Mouse (Mus musculus) MEL (cell line): Measurements from ENCODE around the gene Mturn. TPM values are rescaled to one million over a fixed set of nuclear protein-coding genes. Genes with fewer than 3 reads are reported as not detected.

Experiments
- DNase-seq: peaks from one replicate; pipeline ENCODE4 v3.0.0; 2011; ENCODE audit warnings: low read depth, low spot score
- H3K27ac ChIP-seq: 2 replicates; pipeline ENCODE4 v1.5.1; 2012; ENCODE audit warnings: low read depth, mild to moderate bottlenecking, control low read depth, low read length, moderate library complexity; ENCODE audit not compliant: control insufficient read depth
- H3K27me3 ChIP-seq, 2 experiments: fragments of 150-350 bp in 1 of 2; sonication (generic) in 1 of 2; 2 replicates each; pipeline ENCODE4 v1.6.1; 2012; ENCODE audit warnings: low read length in 2 of 2, mild to moderate bottlenecking in 2 of 2, improper control_type of control experiment in 1 of 2, moderate library complexity in 1 of 2; ENCODE audit not compliant: insufficient read depth in 2 of 2, control insufficient read depth in 1 of 2
- H3K36me3 ChIP-seq, 2 experiments: 2 replicates each; pipeline ENCODE4 v1.6.1; 2012 to 2014; ENCODE audit warnings: low read length in 2 of 2, improper control_type of control experiment in 1 of 2, inconsistent platforms in 1 of 2, mild to moderate bottlenecking in 1 of 2; ENCODE audit not compliant: insufficient read depth in 2 of 2, control insufficient read depth in 1 of 2
- H3K4me1 ChIP-seq, 2 experiments: fragments of 150-350 bp in 1 of 2; sonication (generic) in 1 of 2; 2 replicates each; pipeline ENCODE4 v1.6.1; 2012; ENCODE audit warnings: low read length in 2 of 2, improper control_type of control experiment in 1 of 2, mild to moderate bottlenecking in 1 of 2; ENCODE audit not compliant: insufficient read depth in 2 of 2, control insufficient read depth in 1 of 2
- H3K4me3 ChIP-seq, 2 experiments: fragments of 150-350 bp in 1 of 2; sonication (generic) in 1 of 2; 2 replicates each; pipeline ENCODE4 v1.5.1; 2012; ENCODE audit warnings: low read depth in 2 of 2, low read length in 2 of 2, mild to moderate bottlenecking in 2 of 2, moderate library complexity in 2 of 2, control low read depth in 1 of 2, improper control_type of control experiment in 1 of 2; ENCODE audit not compliant: control insufficient read depth in 1 of 2, insufficient read depth in 1 of 2
- H3K79me2 ChIP-seq: 2 replicates; pipeline ENCODE4 v1.6.1; 2012; ENCODE audit warnings: mild to moderate bottlenecking, low read length, moderate library complexity; ENCODE audit not compliant: control insufficient read depth, poor library complexity, insufficient read depth
- H3K9ac ChIP-seq: 2 replicates; pipeline ENCODE4 v1.6.1; 2012; ENCODE audit warnings: low read depth, mild to moderate bottlenecking, control low read depth, low read length, moderate library complexity; ENCODE audit not compliant: control insufficient read depth, poor library complexity, severe bottlenecking
- H3K9me3 ChIP-seq: fragments of 150-350 bp; sonication (generic); replicated peaks from 2 replicates; pipeline ENCODE4 v1.6.1; 2012; ENCODE audit warnings: mild to moderate bottlenecking, low read length, improper control_type of control experiment, moderate library complexity; ENCODE audit not compliant: insufficient read depth
- CTCF ChIP-seq, 3 experiments: IDR thresholded peaks in 2 of 3; conservative IDR thresholded peaks in 1 of 3; 2 replicates each; pipeline ENCODE4 v1.5.1; 2011 to 2012; ENCODE audit warnings: low read length in 3 of 3, low read depth in 2 of 3, mild to moderate bottlenecking in 2 of 3, improper control_type of control experiment in 1 of 3, inconsistent platforms in 1 of 3, mixed read lengths in 1 of 3, moderate library complexity in 1 of 3; ENCODE audit not compliant: control insufficient read depth in 1 of 3, insufficient read depth in 1 of 3, poor library complexity in 1 of 3, severe bottlenecking in 1 of 3
- E2F4 ChIP-seq: IDR thresholded peaks from 2 replicates; pipeline ENCODE4 v1.6.1; 2011; ENCODE audit warnings: low read depth, low read length, improper control_type of control experiment, borderline replicate concordance
- ELF1 ChIP-seq: IDR thresholded peaks from 2 replicates; pipeline ENCODE4 v1.6.1; 2014; ENCODE audit warnings: low read depth, mild to moderate bottlenecking, inconsistent platforms, low read length, improper control_type of control experiment, moderate library complexity
- GABPA ChIP-seq: IDR thresholded peaks from 2 replicates; pipeline ENCODE4 v1.6.1; 2012; ENCODE audit warnings: low read depth, mild to moderate bottlenecking, inconsistent platforms, low read length, improper control_type of control experiment, moderate library complexity
- GATA1 ChIP-seq: IDR thresholded peaks from 2 replicates; pipeline ENCODE4 v1.6.1; 2011; ENCODE audit warnings: low read depth, low read length, improper control_type of control experiment
- KAT2A ChIP-seq: conservative IDR thresholded peaks from 2 replicates; pipeline ENCODE4 v1.6.1; 2012; ENCODE audit warnings: low read depth, low read length, improper control_type of control experiment, inconsistent platforms
- MAFK ChIP-seq: IDR thresholded peaks from 2 replicates; pipeline ENCODE4 v1.6.1; 2011; ENCODE audit warnings: low read depth, mild to moderate bottlenecking, low read length, improper control_type of control experiment, borderline replicate concordance
- MAX ChIP-seq: IDR thresholded peaks from 2 replicates; pipeline ENCODE4 v1.6.1; 2011; ENCODE audit warnings: low read length, improper control_type of control experiment
- MYB ChIP-seq: IDR thresholded peaks from 2 replicates; pipeline ENCODE4 v1.6.1; 2011; ENCODE audit warnings: mild to moderate bottlenecking, low read depth, low read length, improper control_type of control experiment
- MYC ChIP-seq: IDR thresholded peaks from 2 replicates; pipeline ENCODE4 v1.6.1; 2011; ENCODE audit warnings: low read depth, mild to moderate bottlenecking, low read length, improper control_type of control experiment, moderate library complexity
- NELFE ChIP-seq: IDR thresholded peaks from 2 replicates; pipeline ENCODE4 v1.6.1; 2011; ENCODE audit warnings: low read depth, low read length, improper control_type of control experiment
- NRF1 ChIP-seq: IDR thresholded peaks from 2 replicates; pipeline ENCODE4 v1.6.1; 2014; ENCODE audit warnings: low read depth, mild to moderate bottlenecking, inconsistent platforms, low read length, improper control_type of control experiment, moderate library complexity; ENCODE audit not compliant: poor library complexity, insufficient read depth, severe bottlenecking
- POLR2AphosphoS2 ChIP-seq: IDR thresholded peaks from 2 replicates; pipeline ENCODE4 v1.6.1; 2011; ENCODE audit warnings: low read length, improper control_type of control experiment
- POLR2AphosphoS5 ChIP-seq: IDR thresholded peaks from 2 replicates; pipeline ENCODE4 v1.6.1; 2012; ENCODE audit warnings: low read depth, borderline replicate concordance, mild to moderate bottlenecking, inconsistent platforms, low read length, moderate library complexity, mixed read lengths
- RAD21 ChIP-seq: IDR thresholded peaks from 2 replicates; pipeline ENCODE4 v1.6.1; 2011; ENCODE audit warnings: mild to moderate bottlenecking, low read depth, low read length, improper control_type of control experiment
- RCOR1 ChIP-seq: IDR thresholded peaks from 2 replicates; pipeline ENCODE4 v1.6.1; 2012; ENCODE audit warnings: low read depth, mild to moderate bottlenecking, inconsistent platforms, low read length, improper control_type of control experiment
- SIN3A ChIP-seq: IDR thresholded peaks from 2 replicates; pipeline ENCODE4 v1.6.1; 2012; ENCODE audit warnings: low read length, improper control_type of control experiment, inconsistent platforms
- SMC3 ChIP-seq: IDR thresholded peaks from 2 replicates; pipeline ENCODE4 v1.6.1; 2011; ENCODE audit warnings: low read depth, low read length, improper control_type of control experiment
- TAL1 ChIP-seq: IDR thresholded peaks from 2 replicates; pipeline ENCODE4 v1.6.1; 2012; ENCODE audit warnings: mild to moderate bottlenecking, inconsistent platforms, low read length, moderate library complexity, mixed read lengths
- TBP ChIP-seq: IDR thresholded peaks from 2 replicates; pipeline ENCODE4 v1.8.0; 2011; ENCODE audit warnings: low read depth, low read length, improper control_type of control experiment
- UBTF ChIP-seq: IDR thresholded peaks from 2 replicates; pipeline ENCODE4 v1.6.1; 2012; ENCODE audit warnings: low read depth, mild to moderate bottlenecking, inconsistent platforms, low read length, improper control_type of control experiment, moderate library complexity, borderline replicate concordance; ENCODE audit not compliant: insufficient read depth
- ZC3H11A ChIP-seq: IDR thresholded peaks from 2 replicates; pipeline ENCODE4 v1.6.1; 2012; ENCODE audit warnings: low read depth, mild to moderate bottlenecking, inconsistent platforms, low read length, improper control_type of control experiment
- polyA plus RNA-seq, 2 experiments: library from polyadenylated mRNA; stranded (reverse) in 1 of 2; unstranded in 1 of 2; fragments of >175 nt in 1 of 2; fragments of >200 nt in 1 of 2; gene quantifications; 2 replicates each; pipeline versions ENCODE4 v1.2.1 to v1.2.4; 2012; ENCODE audit warnings: low replicate concordance in 2 of 2, low read depth in 1 of 2; ENCODE audit not compliant: insufficient read length in 2 of 2, insufficient read depth in 1 of 2, missing spikeins in 1 of 2
- total RNA-seq: library from RNA; depleted of rRNA; stranded (reverse); fragments of 300-350 nt; gene quantifications from 2 replicates; pipeline ENCODE4 v1.2.3, GENCODE M21; 2012

Gene Mturn
- total and polyA plus RNA-seq, 3 experiments = 0.31 to 1.1 TPM; not detected in 1

DNA sequence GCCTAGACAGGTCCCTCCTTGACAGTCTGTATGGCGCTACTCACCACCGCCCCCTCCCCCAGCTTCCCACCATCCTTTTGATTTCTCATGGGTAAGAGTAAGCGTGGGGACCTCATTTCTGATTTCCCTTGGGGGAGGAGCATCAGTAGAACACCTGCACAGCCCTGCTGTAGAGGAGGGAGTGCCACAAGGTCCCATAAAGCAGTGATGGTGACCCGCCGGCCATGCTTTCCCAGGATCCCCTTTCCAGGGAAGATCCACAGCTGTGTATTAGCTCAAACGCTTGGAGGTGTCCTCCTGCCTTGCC lies 23.1 kb downstream of the Mturn start:
- Histone ChIP-seq H3K27me3 (no peaks in the 10 kb centered on the region; a peak in 1 of 4 replicates), H3K79me2 (no peaks in the 10 kb centered on the region), H3K4me1 (0 out of 4 replicates have a peak, but pooled peaks cover 0 to 4% of the 10 kb centered on the region in 2 experiments), H3K9me3 (no peaks in the 10 kb centered on the region), H3K9ac (no peak overlapping the region), H3K36me3 (no peaks in the 10 kb centered on the region), H3K27ac (no peak overlapping the region), H3K4me3 (no peak overlapping the region)
- TF ChIP-seq SMC3 (no peak), MAX (no peak), POLR2AphosphoS2 (no peak), CTCF (IDR thresholded peaks at IDR 0.05 in 2 of 3, conservative IDR thresholded peaks at IDR 0.05 in 1 of 3; ENCODE audit: control insufficient read depth in 1 of 3, insufficient read depth in 1 of 3, low read depth in 2 of 3, low read length in 3 of 3, poor library complexity in 1 of 3, severe bottlenecking in 1 of 3) (no peak), KAT2A (no peak), E2F4 (no peak)
- DNase-seq = no peak

DNA sequence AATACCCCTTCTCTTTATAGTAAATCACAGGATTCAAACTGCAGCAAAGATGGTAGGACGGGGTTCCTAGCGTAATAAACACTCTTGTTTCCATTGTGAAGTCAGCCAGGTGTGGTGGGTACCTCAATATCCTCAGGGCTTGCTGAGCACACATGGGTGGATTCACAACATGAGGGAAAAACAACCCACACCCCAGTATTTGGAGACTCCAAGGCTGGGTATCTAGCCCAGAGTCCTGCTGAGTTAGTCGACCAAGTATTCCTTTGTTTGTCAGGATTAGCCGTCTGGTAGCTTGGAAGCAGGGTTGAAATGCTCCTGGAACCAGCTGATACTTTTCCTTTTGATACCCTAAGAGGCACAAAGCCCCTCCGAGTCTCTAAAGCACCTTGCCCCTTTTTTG lies 23.4 kb downstream of the Mturn start:
- no peak overlapping the region for H3K9ac ChIP-seq
- H3K4me3 ChIP-seq = no peak overlapping the region
- no peak for DNase-seq
- H3K27ac ChIP-seq = no peak overlapping the region
- H3K27me3 ChIP-seq = no peaks in the 10 kb centered on the region; a peak in 1 of 4 replicates
- H3K79me2 ChIP-seq = no peaks in the 10 kb centered on the region
- no peaks in the 10 kb centered on the region for H3K9me3 ChIP-seq
- H3K36me3 ChIP-seq = no peaks in the 10 kb centered on the region
- 0 out of 4 replicates have a peak, but pooled peaks cover 0 to 4% of the 10 kb centered on the region in 2 experiments for H3K4me1 ChIP-seq
- no peak for TF ChIP-seq CTCF (IDR thresholded peaks at IDR 0.05 in 2 of 3, conservative IDR thresholded peaks at IDR 0.05 in 1 of 3; ENCODE audit: control insufficient read depth in 1 of 3, insufficient read depth in 1 of 3, low read depth in 2 of 3, low read length in 3 of 3, poor library complexity in 1 of 3, severe bottlenecking in 1 of 3)
- no peak for TF ChIP-seq NELFE
- TF ChIP-seq KAT2A = no peak
- TF ChIP-seq MYB = no peak
- TF ChIP-seq ELF1 = no peak
- TF ChIP-seq GATA1 = no peak
- TF ChIP-seq MAFK = no peak
- no peak for TF ChIP-seq UBTF
- no peak for TF ChIP-seq MYC
- no peak for TF ChIP-seq MAX
- no peak for TF ChIP-seq ZC3H11A
- TF ChIP-seq POLR2AphosphoS5 = no peak
- no peak for TF ChIP-seq TAL1
- no peak for TF ChIP-seq RAD21
- no peak for TF ChIP-seq NRF1
- TF ChIP-seq SIN3A = no peak
- no peak for TF ChIP-seq GABPA
- no peak for TF ChIP-seq SMC3
- TF ChIP-seq TBP = no peak
- TF ChIP-seq RCOR1 = no peak
